Mouse (Mus musculus) neural tube, postnatal 0 days (tissue): ENCODE results near the gene Ssbp2. TPM values are rescaled to one million over a fixed set of nuclear protein-coding genes. Genes with fewer than 3 reads are reported as not detected.

Experiments
- microRNA-seq: library from miRNA; unstranded; fragments of <30 nt; microRNA quantifications from one replicate; pipeline ENCODE4, GENCODE M21; 2016
- polyA plus RNA-seq: library from polyadenylated mRNA; unstranded; fragments of >200 nt; fragmentation: Nextera tagmentation; extraction: Ambion mirVana; gene quantifications from 2 replicates; pipeline ENCODE4 v1.2.1, GENCODE M21; 2015

Ssbp2 gene
- polyA plus RNA-seq: 153 and 170 TPM in 2 replicates

GRCm38 (mm10) chr13:91459896-91460620, at the start of gene Ssbp2:
Gene Ssbp2 (plus strand): TSS chr13:91460283.

DNA sequence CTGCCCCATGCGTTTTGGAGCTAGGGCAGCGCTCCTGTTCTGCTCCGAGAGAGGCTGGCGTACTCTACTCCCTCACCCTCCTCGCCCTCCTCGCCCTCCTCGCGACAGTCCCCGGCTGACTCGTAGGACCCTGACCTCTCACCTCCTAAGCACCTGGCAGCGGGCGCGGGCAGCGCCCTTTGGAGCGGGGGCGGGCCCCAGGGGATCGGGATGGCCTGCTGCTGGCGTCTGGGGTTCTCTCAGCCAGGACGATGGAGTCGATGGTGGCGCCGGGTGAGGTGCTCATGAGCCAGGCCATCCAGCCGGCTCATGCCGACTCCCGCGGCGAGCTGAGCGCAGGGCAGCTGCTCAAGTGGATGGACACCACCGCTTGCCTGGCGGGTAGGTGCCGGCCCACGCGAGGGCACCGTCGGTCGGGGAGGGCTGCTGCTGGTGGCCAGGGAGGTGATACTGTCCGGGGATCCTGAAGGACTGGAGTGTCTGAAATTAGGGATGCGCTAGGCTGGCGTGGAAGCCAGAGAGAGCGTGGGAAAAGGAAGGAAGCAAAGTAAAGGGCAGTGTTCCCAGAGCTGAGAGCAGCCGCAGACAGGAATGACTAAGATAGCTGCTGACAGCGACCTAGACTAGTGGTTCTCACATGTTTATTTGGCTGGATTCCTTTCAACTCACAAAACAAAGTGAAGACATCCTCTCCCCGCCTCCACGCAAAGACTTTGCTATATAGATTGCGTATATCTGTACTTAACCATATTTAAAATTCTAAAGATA, 281.4 kb downstream of the Ssbp2 start, which contains the start of gene Acot12:
Gene Acot12, plus strand, starts transcription at position 233 of the 768 bp plus-strand sequence.

Small RNAs within 50 kb of the gene (microRNA-seq; reads per million reads assigned to microRNA genes)
- gene Gm27656: not detected

Other genes starting within 250 kb of the Ssbp2 start
- gene Atg10, start 236.3 kb upstream of the Ssbp2 start, polyA plus RNA-seq: 14.0 and 18.5 TPM in 2 replicates